Mouse (Mus musculus) MEL (cell line): Measurements from ENCODE around the gene Sp6. TPM values are rescaled to one million over a fixed set of nuclear protein-coding genes. Genes with fewer than 3 reads are reported as not detected.

Experiments used
- DNase-seq: peaks from one replicate; pipeline ENCODE4 v3.0.0; 2011; ENCODE audit warnings: low read depth, low spot score
- H3K27ac ChIP-seq: 2 replicates; pipeline ENCODE4 v1.5.1; 2012; ENCODE audit warnings: low read depth, mild to moderate bottlenecking, control low read depth, low read length, moderate library complexity; ENCODE audit not compliant: control insufficient read depth
- H3K27me3 ChIP-seq, 2 experiments: fragments of 150-350 bp in 1 of 2; sonication (generic) in 1 of 2; 2 replicates each; pipeline ENCODE4 v1.6.1; 2012; ENCODE audit warnings: low read length in 2 of 2, mild to moderate bottlenecking in 2 of 2, improper control_type of control experiment in 1 of 2, moderate library complexity in 1 of 2; ENCODE audit not compliant: insufficient read depth in 2 of 2, control insufficient read depth in 1 of 2
- H3K36me3 ChIP-seq, 2 experiments: 2 replicates each; pipeline ENCODE4 v1.6.1; 2012 to 2014; ENCODE audit warnings: low read length in 2 of 2, improper control_type of control experiment in 1 of 2, inconsistent platforms in 1 of 2, mild to moderate bottlenecking in 1 of 2; ENCODE audit not compliant: insufficient read depth in 2 of 2, control insufficient read depth in 1 of 2
- H3K4me1 ChIP-seq, 2 experiments: fragments of 150-350 bp in 1 of 2; sonication (generic) in 1 of 2; 2 replicates each; pipeline ENCODE4 v1.6.1; 2012; ENCODE audit warnings: low read length in 2 of 2, improper control_type of control experiment in 1 of 2, mild to moderate bottlenecking in 1 of 2; ENCODE audit not compliant: insufficient read depth in 2 of 2, control insufficient read depth in 1 of 2
- H3K4me3 ChIP-seq, 2 experiments: fragments of 150-350 bp in 1 of 2; sonication (generic) in 1 of 2; 2 replicates each; pipeline ENCODE4 v1.5.1; 2012; ENCODE audit warnings: low read depth in 2 of 2, low read length in 2 of 2, mild to moderate bottlenecking in 2 of 2, moderate library complexity in 2 of 2, control low read depth in 1 of 2, improper control_type of control experiment in 1 of 2; ENCODE audit not compliant: control insufficient read depth in 1 of 2, insufficient read depth in 1 of 2
- H3K79me2 ChIP-seq: 2 replicates; pipeline ENCODE4 v1.6.1; 2012; ENCODE audit warnings: mild to moderate bottlenecking, low read length, moderate library complexity; ENCODE audit not compliant: control insufficient read depth, poor library complexity, insufficient read depth
- H3K9ac ChIP-seq: 2 replicates; pipeline ENCODE4 v1.6.1; 2012; ENCODE audit warnings: low read depth, mild to moderate bottlenecking, control low read depth, low read length, moderate library complexity; ENCODE audit not compliant: control insufficient read depth, poor library complexity, severe bottlenecking
- H3K9me3 ChIP-seq: fragments of 150-350 bp; sonication (generic); replicated peaks from 2 replicates; pipeline ENCODE4 v1.6.1; 2012; ENCODE audit warnings: mild to moderate bottlenecking, low read length, improper control_type of control experiment, moderate library complexity; ENCODE audit not compliant: insufficient read depth
- BHLHE40 ChIP-seq: IDR thresholded peaks from 2 replicates; pipeline ENCODE4 v1.6.1; 2012; ENCODE audit warnings: low read depth, mild to moderate bottlenecking, inconsistent platforms, low read length, improper control_type of control experiment, borderline replicate concordance
- CHD2 ChIP-seq: IDR thresholded peaks from 2 replicates; pipeline ENCODE4 v1.6.1; 2011; ENCODE audit warnings: low read length, improper control_type of control experiment
- CTCF ChIP-seq, 3 experiments: IDR thresholded peaks in 2 of 3; conservative IDR thresholded peaks in 1 of 3; 2 replicates each; pipeline ENCODE4 v1.5.1; 2011 to 2012; ENCODE audit warnings: low read length in 3 of 3, low read depth in 2 of 3, mild to moderate bottlenecking in 2 of 3, improper control_type of control experiment in 1 of 3, inconsistent platforms in 1 of 3, mixed read lengths in 1 of 3, moderate library complexity in 1 of 3; ENCODE audit not compliant: control insufficient read depth in 1 of 3, insufficient read depth in 1 of 3, poor library complexity in 1 of 3, severe bottlenecking in 1 of 3
- E2F4 ChIP-seq: IDR thresholded peaks from 2 replicates; pipeline ENCODE4 v1.6.1; 2011; ENCODE audit warnings: low read depth, low read length, improper control_type of control experiment, borderline replicate concordance
- ELF1 ChIP-seq: IDR thresholded peaks from 2 replicates; pipeline ENCODE4 v1.6.1; 2014; ENCODE audit warnings: low read depth, mild to moderate bottlenecking, inconsistent platforms, low read length, improper control_type of control experiment, moderate library complexity
- EP300 ChIP-seq, 2 experiments: IDR thresholded peaks; 2 replicates each; pipeline ENCODE4 v1.6.1; 2011; ENCODE audit warnings: improper control_type of control experiment in 2 of 2, low read length in 2 of 2, low read depth in 1 of 2, mild to moderate bottlenecking in 1 of 2
- ETS1 ChIP-seq: IDR thresholded peaks from 2 replicates; pipeline ENCODE4 v1.6.1; 2012; ENCODE audit warnings: low read depth, mild to moderate bottlenecking, inconsistent platforms, low read length, improper control_type of control experiment, moderate library complexity
- GABPA ChIP-seq: IDR thresholded peaks from 2 replicates; pipeline ENCODE4 v1.6.1; 2012; ENCODE audit warnings: low read depth, mild to moderate bottlenecking, inconsistent platforms, low read length, improper control_type of control experiment, moderate library complexity
- GATA1 ChIP-seq: IDR thresholded peaks from 2 replicates; pipeline ENCODE4 v1.6.1; 2011; ENCODE audit warnings: low read depth, low read length, improper control_type of control experiment
- HCFC1 ChIP-seq: IDR thresholded peaks from 2 replicates; pipeline ENCODE4 v1.6.1; 2012; ENCODE audit warnings: low read depth, mild to moderate bottlenecking, inconsistent platforms, low read length, improper control_type of control experiment, moderate library complexity
- JUND ChIP-seq: IDR thresholded peaks from 2 replicates; pipeline ENCODE4 v1.6.1; 2011; ENCODE audit warnings: low read depth, mild to moderate bottlenecking, improper control_type of control experiment, low read length
- KAT2A ChIP-seq: conservative IDR thresholded peaks from 2 replicates; pipeline ENCODE4 v1.6.1; 2012; ENCODE audit warnings: low read depth, low read length, improper control_type of control experiment, inconsistent platforms
- MAFK ChIP-seq: IDR thresholded peaks from 2 replicates; pipeline ENCODE4 v1.6.1; 2011; ENCODE audit warnings: low read depth, mild to moderate bottlenecking, low read length, improper control_type of control experiment, borderline replicate concordance
- MAX ChIP-seq: IDR thresholded peaks from 2 replicates; pipeline ENCODE4 v1.6.1; 2011; ENCODE audit warnings: low read length, improper control_type of control experiment
- MAZ ChIP-seq: IDR thresholded peaks from 2 replicates; pipeline ENCODE4 v1.6.1; 2012; ENCODE audit warnings: low read depth, mild to moderate bottlenecking, inconsistent platforms, low read length, improper control_type of control experiment
- MEF2A ChIP-seq: IDR thresholded peaks from 2 replicates; pipeline ENCODE4 v1.6.1; 2014; ENCODE audit warnings: low read depth, mild to moderate bottlenecking, inconsistent platforms, low read length, improper control_type of control experiment; ENCODE audit not compliant: poor library complexity, insufficient replicate concordance, severe bottlenecking; ENCODE audit errors: extremely low read depth
- MXI1 ChIP-seq: IDR thresholded peaks from 2 replicates; pipeline ENCODE4 v1.6.1; 2011; ENCODE audit warnings: mild to moderate bottlenecking, low read depth, low read length, improper control_type of control experiment
- MYB ChIP-seq: IDR thresholded peaks from 2 replicates; pipeline ENCODE4 v1.6.1; 2011; ENCODE audit warnings: mild to moderate bottlenecking, low read depth, low read length, improper control_type of control experiment
- NELFE ChIP-seq: IDR thresholded peaks from 2 replicates; pipeline ENCODE4 v1.6.1; 2011; ENCODE audit warnings: low read depth, low read length, improper control_type of control experiment
- NRF1 ChIP-seq: IDR thresholded peaks from 2 replicates; pipeline ENCODE4 v1.6.1; 2014; ENCODE audit warnings: low read depth, mild to moderate bottlenecking, inconsistent platforms, low read length, improper control_type of control experiment, moderate library complexity; ENCODE audit not compliant: poor library complexity, insufficient read depth, severe bottlenecking
- POLR2A ChIP-seq, 2 experiments: IDR thresholded peaks; 2 replicates each; pipeline ENCODE4 v1.6.1; 2011 to 2012; ENCODE audit warnings: low read length in 2 of 2, mild to moderate bottlenecking in 2 of 2, control low read depth in 1 of 2, improper control_type of control experiment in 1 of 2, low read depth in 1 of 2, moderate library complexity in 1 of 2; ENCODE audit not compliant: control insufficient read depth in 1 of 2, insufficient read depth in 1 of 2, poor library complexity in 1 of 2
- POLR2AphosphoS2 ChIP-seq: IDR thresholded peaks from 2 replicates; pipeline ENCODE4 v1.6.1; 2011; ENCODE audit warnings: low read length, improper control_type of control experiment
- POLR2AphosphoS5 ChIP-seq: IDR thresholded peaks from 2 replicates; pipeline ENCODE4 v1.6.1; 2012; ENCODE audit warnings: low read depth, borderline replicate concordance, mild to moderate bottlenecking, inconsistent platforms, low read length, moderate library complexity, mixed read lengths
- RAD21 ChIP-seq: IDR thresholded peaks from 2 replicates; pipeline ENCODE4 v1.6.1; 2011; ENCODE audit warnings: mild to moderate bottlenecking, low read depth, low read length, improper control_type of control experiment
- RCOR1 ChIP-seq: IDR thresholded peaks from 2 replicates; pipeline ENCODE4 v1.6.1; 2012; ENCODE audit warnings: low read depth, mild to moderate bottlenecking, inconsistent platforms, low read length, improper control_type of control experiment
- SMC3 ChIP-seq: IDR thresholded peaks from 2 replicates; pipeline ENCODE4 v1.6.1; 2011; ENCODE audit warnings: low read depth, low read length, improper control_type of control experiment
- TAL1 ChIP-seq: IDR thresholded peaks from 2 replicates; pipeline ENCODE4 v1.6.1; 2012; ENCODE audit warnings: mild to moderate bottlenecking, inconsistent platforms, low read length, moderate library complexity, mixed read lengths
- TBP ChIP-seq: IDR thresholded peaks from 2 replicates; pipeline ENCODE4 v1.8.0; 2011; ENCODE audit warnings: low read depth, low read length, improper control_type of control experiment
- TCF12 ChIP-seq: IDR thresholded peaks from 2 replicates; pipeline ENCODE4 v1.6.1; 2014; ENCODE audit warnings: low read depth, mild to moderate bottlenecking, inconsistent platforms, low read length, improper control_type of control experiment, moderate library complexity
- USF1 ChIP-seq: IDR thresholded peaks from 2 replicates; pipeline ENCODE4 v1.6.1; 2014; ENCODE audit warnings: low read depth, mild to moderate bottlenecking, inconsistent platforms, low read length, improper control_type of control experiment, moderate library complexity
- USF2 ChIP-seq, 2 experiments: IDR thresholded peaks; 2 replicates each; pipeline ENCODE4 v1.6.1; 2011 to 2012; ENCODE audit warnings: improper control_type of control experiment in 2 of 2, low read length in 2 of 2, borderline replicate concordance in 1 of 2, inconsistent platforms in 1 of 2, low read depth in 1 of 2, mild to moderate bottlenecking in 1 of 2; ENCODE audit not compliant: insufficient read depth in 1 of 2
- ZC3H11A ChIP-seq: IDR thresholded peaks from 2 replicates; pipeline ENCODE4 v1.6.1; 2012; ENCODE audit warnings: low read depth, mild to moderate bottlenecking, inconsistent platforms, low read length, improper control_type of control experiment
- ZNF384 ChIP-seq: IDR thresholded peaks from 2 replicates; pipeline ENCODE4 v1.6.1; 2012; ENCODE audit warnings: low read depth, mild to moderate bottlenecking, inconsistent platforms, low read length, improper control_type of control experiment
- polyA plus RNA-seq, 2 experiments: library from polyadenylated mRNA; stranded (reverse) in 1 of 2; unstranded in 1 of 2; fragments of >175 nt in 1 of 2; fragments of >200 nt in 1 of 2; gene quantifications; 2 replicates each; pipeline versions ENCODE4 v1.2.1 to v1.2.4; 2012; ENCODE audit warnings: low replicate concordance in 2 of 2, low read depth in 1 of 2; ENCODE audit not compliant: insufficient read length in 2 of 2, insufficient read depth in 1 of 2, missing spikeins in 1 of 2
- total RNA-seq: library from RNA; depleted of rRNA; stranded (reverse); fragments of 300-350 nt; gene quantifications from 2 replicates; pipeline ENCODE4 v1.2.3, GENCODE M21; 2012

Gene Sp6
- total and polyA plus RNA-seq, 3 experiments, result 0.04 TPM; not detected in 2

DNA sequence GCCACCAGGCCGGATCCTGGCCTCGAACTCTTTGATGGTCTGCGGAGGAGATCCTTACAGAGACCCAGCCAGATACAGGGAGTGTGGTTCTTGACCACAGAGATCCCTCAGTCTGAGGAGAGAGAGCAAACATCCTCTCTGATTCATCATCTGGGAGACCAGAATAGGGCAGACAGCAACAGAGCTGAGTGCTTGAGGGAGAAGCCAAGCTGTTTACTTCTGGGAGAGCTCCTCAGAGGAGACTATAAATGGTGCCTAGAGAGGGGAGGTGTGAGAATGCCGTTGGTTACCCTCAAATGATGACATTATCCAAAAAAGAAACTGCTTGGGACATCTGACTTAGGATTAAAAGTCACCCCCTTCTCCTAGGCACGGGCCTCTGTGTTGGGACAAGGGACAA is 21.7 kb upstream of the Sp6 start (continued):
- no peak for TF ChIP-seq CTCF (IDR thresholded peaks at IDR 0.05 in 2 of 3, conservative IDR thresholded peaks at IDR 0.05 in 1 of 3; ENCODE audit: control insufficient read depth in 1 of 3, insufficient read depth in 1 of 3, low read depth in 2 of 3, low read length in 3 of 3, poor library complexity in 1 of 3, severe bottlenecking in 1 of 3)
- no peak for TF ChIP-seq ZC3H11A
- no peak for TF ChIP-seq GABPA
- TF ChIP-seq POLR2AphosphoS2, result no peak

DNA sequence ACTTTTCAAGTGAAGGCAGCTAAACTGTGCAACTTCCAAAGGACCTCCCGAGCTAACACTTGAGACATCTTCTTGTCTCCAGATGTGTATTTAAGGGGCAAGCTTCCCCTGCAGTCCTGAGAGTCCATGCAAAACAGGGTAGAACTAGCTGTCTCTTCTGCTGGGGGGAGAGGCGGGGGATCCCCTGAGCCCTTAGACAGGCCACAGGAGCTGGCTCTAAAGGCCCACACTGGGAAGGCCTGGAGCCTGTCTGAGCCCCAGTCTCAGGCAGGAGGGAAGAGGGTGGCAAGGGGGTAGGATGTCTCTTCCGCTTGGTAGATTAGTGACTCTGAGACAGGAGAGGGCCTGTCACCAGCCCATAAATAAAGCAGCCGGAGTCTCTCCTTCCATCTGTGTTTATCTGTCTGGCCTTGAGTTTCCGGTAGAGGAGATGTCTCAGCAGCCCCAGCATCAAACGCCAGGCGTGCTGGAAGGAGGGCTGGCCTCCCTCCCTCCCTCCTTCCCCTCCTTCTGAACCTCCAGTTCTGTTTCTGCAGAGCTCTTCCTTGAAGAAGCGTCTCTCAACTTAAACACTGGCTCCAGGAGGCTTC is 20.4 kb upstream of the Sp6 start:
- Histone ChIP-seq H3K4me3 (no peak overlapping the region), H3K79me2 (no peaks in the 10 kb centered on the region), H3K4me1 (peaks cover 0 to 14% of the 10 kb centered on the region in 2 experiments), H3K27ac (peak overlapping the region; percentile 67), H3K27me3 (peaks cover 2 to 7% of the 10 kb centered on the region in 2 experiments; a peak in 3 of 4 replicates), H3K9ac (peak overlapping the region; percentile 56), H3K9me3 (no peaks in the 10 kb centered on the region), H3K36me3 (peaks cover 0 to 15% of the 10 kb centered on the region in 2 experiments; a peak in 2 of 4 replicates)
- peak; percentile 95 for DNase-seq
- TF ChIP-seq KAT2A, result no peak
- no peak for TF ChIP-seq CHD2
- TF ChIP-seq POLR2A (IDR thresholded peaks at IDR 0.05; ENCODE audit: control insufficient read depth in 1 of 2, insufficient read depth in 1 of 2, low read depth in 1 of 2, low read length in 2 of 2, poor library complexity in 1 of 2), result 0 out of 4 replicates have a peak, but pooled peaks of 1 of the 2 experiments have one; percentile 34
- peak; percentile 55; the same call in 1 of the 2 replicates for TF ChIP-seq MAFK
- no peak; the same call in 1 of the 2 replicates for TF ChIP-seq ZC3H11A
- TF ChIP-seq NRF1, result no peak
- TF ChIP-seq TBP, result peak; percentile 83
- peak; percentile 62; the same call in 1 of the 2 replicates for TF ChIP-seq MAZ
- TF ChIP-seq BHLHE40, result peak; percentile 62; the same call in 1 of the 2 replicates
- TF ChIP-seq MXI1, result peak; percentile 52; the same call in 1 of the 2 replicates
- TF ChIP-seq MEF2A, result no peak
- peak; percentile 58; the same call in 1 of the 2 replicates for TF ChIP-seq HCFC1
- 0 out of 2 replicates have a peak, but pooled peaks have one; percentile 36 for TF ChIP-seq NELFE
- TF ChIP-seq E2F4, result no peak
- TF ChIP-seq TAL1, result peak; percentile 91
- no peak for TF ChIP-seq USF1
- peak; percentile 91 for TF ChIP-seq ETS1
- no peak for TF ChIP-seq POLR2AphosphoS2
- peak; percentile 90 for TF ChIP-seq GATA1
- no peak for TF ChIP-seq MYB
- no peak; the same call in 1 of the 2 replicates for TF ChIP-seq ELF1
- TF ChIP-seq MAX, result no peak
- TF ChIP-seq JUND, result no peak
- TF ChIP-seq CTCF (IDR thresholded peaks at IDR 0.05 in 2 of 3, conservative IDR thresholded peaks at IDR 0.05 in 1 of 3; ENCODE audit: control insufficient read depth in 1 of 3, insufficient read depth in 1 of 3, low read depth in 2 of 3, low read length in 3 of 3, poor library complexity in 1 of 3, severe bottlenecking in 1 of 3), result no peak
- TF ChIP-seq RAD21, result no peak
- TF ChIP-seq TCF12, result peak; percentile 92
- no peak for TF ChIP-seq SMC3
- no peak for TF ChIP-seq GABPA
- no peak for TF ChIP-seq USF2 (IDR thresholded peaks at IDR 0.05; ENCODE audit: borderline replicate concordance in 1 of 2, insufficient read depth in 1 of 2, low read depth in 1 of 2, low read length in 2 of 2)
- TF ChIP-seq EP300 (IDR thresholded peaks at IDR 0.05; ENCODE audit: low read depth in 1 of 2, low read length in 2 of 2), result peak; percentile 92
- TF ChIP-seq ZNF384, result no peak
- no peak for TF ChIP-seq POLR2AphosphoS5
- TF ChIP-seq RCOR1, result peak; percentile 86
